Comparison of ENCODE assay signal across 8 mouse cellular contexts in the genomic region with DNA sequence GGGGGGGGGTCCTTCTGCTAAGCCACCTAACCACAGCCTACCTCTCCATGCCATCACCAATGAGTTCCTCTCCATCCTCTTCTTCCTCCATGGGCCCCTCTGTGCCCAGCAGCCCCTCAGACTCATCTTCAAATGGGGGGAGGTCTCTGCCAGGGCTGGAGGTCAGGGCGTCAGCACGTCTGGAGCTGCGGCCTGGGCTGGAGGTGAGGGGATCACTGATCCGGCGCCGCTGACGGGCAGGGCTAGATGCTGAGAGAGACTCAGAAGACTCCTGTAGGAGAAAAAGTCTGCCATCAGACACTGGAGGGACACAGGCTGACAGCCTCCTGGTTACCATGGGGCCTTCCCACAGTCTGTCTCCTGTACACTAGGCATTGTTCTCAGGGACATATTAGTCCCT. TPM values are rescaled to one million over a fixed set of nuclear protein-coding genes. Genes with fewer than 3 reads are reported as not detected.
DNase-seq lines count a peak whose midpoint lies in the region; ATAC-seq and TF ChIP-seq lines count a peak whose summit lies in the region.

No protein-coding gene starts in this region.

- peak overlapping the region; percentile 77 for H3K27ac ChIP-seq in heart, embryonic 10.5 days
- H3K27ac ChIP-seq in CH12.LX (ENCODE audit: insufficient read depth, low read depth) = no peak overlapping the region
- H3K27ac ChIP-seq in forebrain, embryonic 15.5 days (replicated peaks) = no peak overlapping the region
- peak overlapping the region; percentile 64 for H3K27ac ChIP-seq in liver, embryonic 15.5 days (replicated peaks)

- H3K4me3 ChIP-seq in heart, embryonic 10.5 days = peak overlapping the region; percentile 87
- H3K4me3 ChIP-seq in CH12.LX (replicated peaks in 1 of 3; ENCODE audit: low read depth in 2 of 3, low read length in 2 of 3, poor library complexity in 1 of 3) = peak overlapping the region; percentile 57 to 75 (median 60)
- peak overlapping the region; percentile 60 for H3K4me3 ChIP-seq in forebrain, embryonic 15.5 days
- H3K4me3 ChIP-seq in liver, embryonic 15.5 days (replicated peaks) = peak overlapping the region; percentile 88

- no peak for DNase-seq in heart, embryonic 10.5 days (ENCODE audit: low spot score)
- no peak for DNase-seq in heart, adult 9 months (ENCODE audit: low spot score in 2 of 2)
- DNase-seq in CH12.LX (ENCODE audit: extremely low read depth) = no peak
- no peak for DNase-seq in testis, postnatal 14 days (ENCODE audit: low spot score)
- DNase-seq in adrenal gland, postnatal 10 days = no peak
- no peak for DNase-seq in testis, postnatal 10 days (ENCODE audit: low spot score)

- in situ Hi-C loops in CH12.LX (cut with MboI; ENCODE audit: low pct_ligation_motif_present, low pct_unique_long_range_greater_than_20kb, low sequenced_read_pairs) = loop anchor here (25.0 kb wide), 1 partner anchor 785 kb away; no protein-coding TSS in a partner anchor

- dilution Hi-C loops in CH12.LX (cut with MboI; ENCODE audit: extremely low pct_ligation_motif_present, extremely low pct_unique_long_range_greater_than_20kb, low sequenced_read_pairs) = no loop called here

- peaks cover 37% of the 10 kb centered on the region for H3K79me2 ChIP-seq in CH12.LX (replicated peaks; ENCODE audit: control insufficient read depth, extremely low read depth, insufficient read depth, poor library complexity, severe bottlenecking)

- H3K27me3 ChIP-seq in heart, embryonic 10.5 days (ENCODE audit: insufficient read depth, poor library complexity, severe bottlenecking) = no peaks in the 10 kb centered on the region
- no peaks in the 10 kb centered on the region for H3K27me3 ChIP-seq in CH12.LX (replicated peaks)
- no peaks in the 10 kb centered on the region for H3K27me3 ChIP-seq in forebrain, embryonic 15.5 days
- no peaks in the 10 kb centered on the region for H3K27me3 ChIP-seq in liver, embryonic 15.5 days

- no peak for TF ChIP-seq CTCF in CH12.LX (conservative IDR thresholded peaks at IDR 0.05 in 1 of 2, IDR thresholded peaks at IDR 0.05 in 1 of 2; ENCODE audit: low read depth in 2 of 2, low read length in 2 of 2)

- peaks cover 51% of the 10 kb centered on the region for H3K36me3 ChIP-seq in heart, embryonic 10.5 days
- peaks cover 33 to 49% of the 10 kb centered on the region in 2 experiments for H3K36me3 ChIP-seq in CH12.LX (replicated peaks in 1 of 2; ENCODE audit: control insufficient read depth in 1 of 2, insufficient read depth in 1 of 2, low read length in 1 of 2)
- no peaks in the 10 kb centered on the region for H3K36me3 ChIP-seq in forebrain, embryonic 15.5 days
- H3K36me3 ChIP-seq in liver, embryonic 15.5 days (replicated peaks) = peaks cover 50% of the 10 kb centered on the region

- WGBS in heart, embryonic 10.5 days = 63% methylated on average over 7 of the region's 7 CpGs
- 73% methylated on average over 7 of the region's 7 CpGs for WGBS in forebrain, embryonic 15.5 days
- 62% methylated on average over 7 of the region's 7 CpGs for WGBS in liver, embryonic 15.5 days (ENCODE audit: insufficient replicate concordance)

- peak overlapping the region; percentile 86 for H3K4me2 ChIP-seq in CH12.LX (ENCODE audit: insufficient read depth, low read depth, poor library complexity, severe bottlenecking)
- peak overlapping the region; percentile 35 for H3K4me2 ChIP-seq in forebrain, embryonic 15.5 days (replicated peaks)
- peak overlapping the region; percentile 85 for H3K4me2 ChIP-seq in liver, embryonic 15.5 days

- no peak for TF ChIP-seq POLR2A in CH12.LX (IDR thresholded peaks at IDR 0.05; ENCODE audit: low read depth, low read length)

- no peak for TF ChIP-seq EP300 in CH12.LX (IDR thresholded peaks at IDR 0.05; ENCODE audit: low read length)

- no peaks in the 10 kb centered on the region for H3K9me3 ChIP-seq in heart, embryonic 10.5 days
- H3K9me3 ChIP-seq in CH12.LX (replicated peaks; ENCODE audit: low read length) = no peaks in the 10 kb centered on the region
- no peaks in the 10 kb centered on the region for H3K9me3 ChIP-seq in forebrain, embryonic 15.5 days
- no peaks in the 10 kb centered on the region for H3K9me3 ChIP-seq in liver, embryonic 15.5 days (replicated peaks)

- TF ChIP-seq RAD21 in CH12.LX (IDR thresholded peaks at IDR 0.05; ENCODE audit: low read depth, low read length) = no peak

- peaks cover 33% of the 10 kb centered on the region for H3K4me1 ChIP-seq in heart, embryonic 10.5 days
- H3K4me1 ChIP-seq in CH12.LX (ENCODE audit: control insufficient read depth in 1 of 2, insufficient read depth in 2 of 2) = peaks cover 6 to 36% of the 10 kb centered on the region in 2 experiments; a peak in 3 of 4 replicates
- peaks cover 25% of the 10 kb centered on the region for H3K4me1 ChIP-seq in forebrain, embryonic 15.5 days
- H3K4me1 ChIP-seq in liver, embryonic 15.5 days (replicated peaks) = peaks cover 75% of the 10 kb centered on the region

- peak overlapping the region; percentile 79 for H3K9ac ChIP-seq in CH12.LX (ENCODE audit: insufficient read depth, low read depth)
- H3K9ac ChIP-seq in forebrain, embryonic 15.5 days (replicated peaks) = no peak overlapping the region; the same call in 1 of the 2 replicates
- H3K9ac ChIP-seq in liver, embryonic 15.5 days = peak overlapping the region; percentile 78

- ATAC-seq in forebrain, embryonic 15.5 days (replicated peaks) = no peak
- ATAC-seq in liver, embryonic 15.5 days (ENCODE audit: insufficient read depth) = no peak

TF ChIP-seq in CH12.LX, 34 proteins besides CTCF, POLR2A, EP300 and RAD21:
- no peak for TF ChIP-seq ZMIZ1 (IDR thresholded peaks at IDR 0.05; ENCODE audit: low read depth, low read length)
- no peak for TF ChIP-seq SIN3A (IDR thresholded peaks at IDR 0.05; ENCODE audit: low read length)
- TF ChIP-seq JUN (IDR thresholded peaks at IDR 0.05; ENCODE audit: insufficient read depth, low read depth, low read length) = no peak
- no peak for TF ChIP-seq BHLHE40 (IDR thresholded peaks at IDR 0.05; ENCODE audit: low read depth, low read length)
- no peak for TF ChIP-seq POLR2AphosphoS2 (IDR thresholded peaks at IDR 0.05; ENCODE audit: low read depth, low read length)
- TF ChIP-seq ZC3H11A (IDR thresholded peaks at IDR 0.05; ENCODE audit: low read depth, low read length) = no peak
- no peak for TF ChIP-seq MAFK (IDR thresholded peaks at IDR 0.05; ENCODE audit: insufficient replicate concordance, low read length)
- TF ChIP-seq GABPA (IDR thresholded peaks at IDR 0.05; ENCODE audit: insufficient replicate concordance, low read depth, low read length) = no peak
- TF ChIP-seq MAZ (IDR thresholded peaks at IDR 0.05; ENCODE audit: low read depth, low read length) = no peak
- TF ChIP-seq TBP (conservative IDR thresholded peaks at IDR 0.05; ENCODE audit: low read depth, low read length) = no peak
- no peak for TF ChIP-seq NELFE (IDR thresholded peaks at IDR 0.05; ENCODE audit: low read depth, low read length)
- TF ChIP-seq RCOR1 (conservative IDR thresholded peaks at IDR 0.05; ENCODE audit: low read depth, low read length) = no peak
- TF ChIP-seq MEF2A (IDR thresholded peaks at IDR 0.05; ENCODE audit: borderline replicate concordance, low read depth, low read length) = no peak
- no peak for TF ChIP-seq ELF1 (IDR thresholded peaks at IDR 0.05; ENCODE audit: low read depth, low read length)
- no peak for TF ChIP-seq CHD2 (IDR thresholded peaks at IDR 0.05; ENCODE audit: low read length)
- TF ChIP-seq MXI1 (IDR thresholded peaks at IDR 0.05; ENCODE audit: low read depth, low read length) = no peak
- no peak for TF ChIP-seq SMC3 (IDR thresholded peaks at IDR 0.05; ENCODE audit: low read depth, low read length)
TF ChIP-seq in CH12.LX: peak in this region for 0.

RNA-seq across cellular contexts. Expression of a gene that starts 1.3 kb away (rescaled TPM):
- 184 TPM in 2 replicates for polyA plus RNA-seq in heart, embryonic 10.5 days (2016; fragmentation: Nextera tagmentation; extraction: Ambion mirVana)
- total RNA-seq in CH12.LX (2012; rRNA removed) = 130 and 153 TPM in 2 replicates
- total RNA-seq in CH12.LX (2014; rRNA removed) = 146 and 148 TPM in 2 replicates
- polyA plus RNA-seq in CH12.LX (2012; ENCODE audit: insufficient read length, low read depth) = 148 and 207 TPM in 2 replicates
- polyA plus RNA-seq in forebrain, embryonic 15.5 days (2015; fragmentation: Nextera tagmentation; extraction: Ambion mirVana) = 70.0 and 75.2 TPM in 2 replicates
- polyA plus RNA-seq in liver, embryonic 15.5 days (2015; fragmentation: Nextera tagmentation; extraction: Ambion mirVana) = 147 and 155 TPM in 2 replicates
- total RNA-seq in adrenal gland, postnatal 10 days (2021) = 10 to 100 TPM; 50.0 to 53.5 TPM

RNA-seq across cellular contexts. Expression of a gene that starts 4.8 kb away (rescaled TPM):
- polyA plus RNA-seq in heart, embryonic 10.5 days (2016; fragmentation: Nextera tagmentation; extraction: Ambion mirVana) = 46.1 and 52.4 TPM in 2 replicates
- total RNA-seq in CH12.LX (2012; rRNA removed) (13.3 and 16.0 TPM in 2 replicates), CH12.LX (2014; rRNA removed) (9.3 and 12.2 TPM in 2 replicates)
- 13.5 and 15.6 TPM in 2 replicates for polyA plus RNA-seq in CH12.LX (2012; ENCODE audit: insufficient read length, low read depth)
- polyA plus RNA-seq in forebrain, embryonic 15.5 days (2015; fragmentation: Nextera tagmentation; extraction: Ambion mirVana) = 61.5 and 64.1 TPM in 2 replicates
- 54.9 and 66.4 TPM in 2 replicates for polyA plus RNA-seq in liver, embryonic 15.5 days (2015; fragmentation: Nextera tagmentation; extraction: Ambion mirVana)
- 10 to 100 TPM; 61.0 to 74.0 TPM for total RNA-seq in adrenal gland, postnatal 10 days (2021)

RNA-seq across cellular contexts. Expression of a gene that starts 22.4 kb away (rescaled TPM):
- polyA plus RNA-seq in heart, embryonic 10.5 days (2016; fragmentation: Nextera tagmentation; extraction: Ambion mirVana) = 26.7 and 28.6 TPM in 2 replicates
- total RNA-seq in CH12.LX (2012; rRNA removed) (0.34 and 0.81 TPM in 2 replicates), CH12.LX (2014; rRNA removed) (0.57 and 0.93 TPM in 2 replicates)
- polyA plus RNA-seq in CH12.LX (2012; ENCODE audit: insufficient read length, low read depth) = 0.79 TPM in 1 of 2 replicates, not detected in the other
- 590 and 608 TPM in 2 replicates for polyA plus RNA-seq in forebrain, embryonic 15.5 days (2015; fragmentation: Nextera tagmentation; extraction: Ambion mirVana)
- 1.7 and 1.8 TPM in 2 replicates for polyA plus RNA-seq in liver, embryonic 15.5 days (2015; fragmentation: Nextera tagmentation; extraction: Ambion mirVana)
- total RNA-seq in adrenal gland, postnatal 10 days (2021) = 10 to 100 TPM; 27.8 to 28.3 TPM

RNA-seq across cellular contexts. Expression of a gene that starts 55.5 kb away (rescaled TPM):
- 20.9 and 23.5 TPM in 2 replicates for polyA plus RNA-seq in heart, embryonic 10.5 days (2016; fragmentation: Nextera tagmentation; extraction: Ambion mirVana)
- total RNA-seq in CH12.LX (2012; rRNA removed) (11.2 and 18.4 TPM in 2 replicates), CH12.LX (2014; rRNA removed) (13.0 and 14.9 TPM in 2 replicates)
- 17.8 and 20.8 TPM in 2 replicates for polyA plus RNA-seq in CH12.LX (2012; ENCODE audit: insufficient read length, low read depth)
- 37.6 and 40.0 TPM in 2 replicates for polyA plus RNA-seq in forebrain, embryonic 15.5 days (2015; fragmentation: Nextera tagmentation; extraction: Ambion mirVana)
- polyA plus RNA-seq in liver, embryonic 15.5 days (2015; fragmentation: Nextera tagmentation; extraction: Ambion mirVana) = 57.7 and 66.9 TPM in 2 replicates
- total RNA-seq in adrenal gland, postnatal 10 days (2021) = 10 to 100 TPM; 21.9 to 30.5 TPM

Comparison
In these comparisons a context has a peak if more than half of its experiments do, and no peak if none do; other contexts are left out.
1. H3K27ac ChIP-seq: peak in heart, embryonic 10.5 days (single experiment) and liver, embryonic 15.5 days (single experiment); none in CH12.LX (single experiment) and forebrain, embryonic 15.5 days (single experiment).
2. H3K4me2 ChIP-seq: peak in every context shown above with its lines; median percentile 86 in CH12.LX; 85 in liver, embryonic 15.5 days; 35 in forebrain, embryonic 15.5 days.
3. RNA of a gene that starts 22.4 kb away (polyA plus RNA-seq): 590 to 608 TPM in forebrain, embryonic 15.5 days; 26.7 to 28.6 TPM in heart, embryonic 10.5 days, 1.7 to 1.8 TPM in liver, embryonic 15.5 days and 0.79 TPM in CH12.LX; every median in the first group is over 10 times any median in the second.
4. Peak in every context shown above with its lines, with median percentiles within 50 percentile points of each other: H3K4me3 ChIP-seq.